Mouse (Mus musculus): ENCODE measurements around the gene Paqr5. TPM values are rescaled to one million over a fixed set of nuclear protein-coding genes. Genes with fewer than 3 reads are reported as not detected.

The Paqr5 gene
- total RNA-seq, 1 experiment = 0.27 TPM

DNA sequence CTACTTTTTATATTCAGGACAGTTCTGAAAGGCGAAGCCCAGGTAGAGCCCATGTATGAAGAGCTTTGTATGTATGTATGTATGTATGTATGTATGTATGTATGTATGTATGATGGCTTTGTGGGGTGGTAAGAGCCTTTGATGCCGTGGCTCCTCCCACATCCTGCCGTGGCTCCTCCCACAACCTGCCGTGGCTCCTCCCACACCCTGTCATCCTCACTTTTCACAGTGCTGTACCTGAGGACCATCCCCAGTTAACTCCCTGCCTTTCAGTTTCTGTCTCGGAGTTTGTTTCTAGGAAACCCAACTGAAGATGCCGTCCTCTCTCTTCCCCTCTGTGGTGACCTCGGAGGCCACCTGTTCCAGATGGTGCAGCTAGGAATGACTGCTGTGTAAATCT is 40.6 kb downstream of the Paqr5 start:
- no peak for TF ChIP-seq ZNF384 (IDR thresholded peaks at IDR 0.05; ENCODE audit: low read depth, low read length)
- no peaks in the 10 kb centered on the region for H3K9me3 ChIP-seq (ENCODE audit: control insufficient read depth, insufficient read depth, low read depth, low read length)
- in situ Hi-C loops (cut with MboI; ENCODE audit: low sequenced_read_pairs in 2 of 2, unreplicated experiment in 2 of 2) = no loop called here

GRCm38 (mm10) chr9:61985183-61985863 is 41.3 kb downstream of the Paqr5 start:
- Histone ChIP-seq H3K36me3 (ENCODE audit: control insufficient read depth, insufficient read depth, low read length, poor library complexity, severe bottlenecking) (no peaks in the 10 kb centered on the region), H3K9ac (ENCODE audit: insufficient read depth, low read depth, low read length, poor library complexity, severe bottlenecking) (no peak overlapping the region), H3K4me1 (ENCODE audit: control insufficient read depth in 2 of 2, insufficient read depth in 2 of 2, low read length in 2 of 2, poor library complexity in 1 of 2) (no peaks in the 10 kb centered on the region), H3K27ac (ENCODE audit: insufficient read depth, low read depth, low read length, poor library complexity, severe bottlenecking) (no peak overlapping the region), H3K4me3 (ENCODE audit: insufficient read depth in 1 of 2, low read depth in 1 of 2, low read length in 2 of 2, poor library complexity in 1 of 2, severe bottlenecking in 1 of 2) (no peak overlapping the region), H3K9me3 (ENCODE audit: control insufficient read depth, insufficient read depth, low read depth, low read length) (no peaks in the 10 kb centered on the region)
- in situ Hi-C loops (cut with MboI; ENCODE audit: low sequenced_read_pairs in 2 of 2, unreplicated experiment in 2 of 2) = no loop called here
- no peak for TF ChIP-seq ZNF384 (IDR thresholded peaks at IDR 0.05; ENCODE audit: low read depth, low read length)
- TF ChIP-seq ZC3H11A (IDR thresholded peaks at IDR 0.05; ENCODE audit: borderline replicate concordance, low read depth, low read length) = no peak
- TF ChIP-seq MAFK (IDR thresholded peaks at IDR 0.05; ENCODE audit: insufficient read depth, low read depth, low read length) = no peak
- no peak for TF ChIP-seq HCFC1 (IDR thresholded peaks at IDR 0.05; ENCODE audit: borderline replicate concordance, insufficient read depth, low read length)
- no peak for DNase-seq (ENCODE audit: low read depth, low spot score)

More for the DNA sequence above, 40.6 kb downstream of the Paqr5 start:
- Histone ChIP-seq H3K9ac (ENCODE audit: insufficient read depth, low read depth, low read length, poor library complexity, severe bottlenecking) (no peak overlapping the region), H3K36me3 (ENCODE audit: control insufficient read depth, insufficient read depth, low read length, poor library complexity, severe bottlenecking) (no peaks in the 10 kb centered on the region), H3K27ac (ENCODE audit: insufficient read depth, low read depth, low read length, poor library complexity, severe bottlenecking) (no peak overlapping the region), H3K4me1 (ENCODE audit: control insufficient read depth in 2 of 2, insufficient read depth in 2 of 2, low read length in 2 of 2, poor library complexity in 1 of 2) (no peaks in the 10 kb centered on the region), H3K4me3 (ENCODE audit: insufficient read depth in 1 of 2, low read depth in 1 of 2, low read length in 2 of 2, poor library complexity in 1 of 2, severe bottlenecking in 1 of 2) (no peak overlapping the region)
- DNase-seq (ENCODE audit: low read depth, low spot score) = no peak

DNA sequence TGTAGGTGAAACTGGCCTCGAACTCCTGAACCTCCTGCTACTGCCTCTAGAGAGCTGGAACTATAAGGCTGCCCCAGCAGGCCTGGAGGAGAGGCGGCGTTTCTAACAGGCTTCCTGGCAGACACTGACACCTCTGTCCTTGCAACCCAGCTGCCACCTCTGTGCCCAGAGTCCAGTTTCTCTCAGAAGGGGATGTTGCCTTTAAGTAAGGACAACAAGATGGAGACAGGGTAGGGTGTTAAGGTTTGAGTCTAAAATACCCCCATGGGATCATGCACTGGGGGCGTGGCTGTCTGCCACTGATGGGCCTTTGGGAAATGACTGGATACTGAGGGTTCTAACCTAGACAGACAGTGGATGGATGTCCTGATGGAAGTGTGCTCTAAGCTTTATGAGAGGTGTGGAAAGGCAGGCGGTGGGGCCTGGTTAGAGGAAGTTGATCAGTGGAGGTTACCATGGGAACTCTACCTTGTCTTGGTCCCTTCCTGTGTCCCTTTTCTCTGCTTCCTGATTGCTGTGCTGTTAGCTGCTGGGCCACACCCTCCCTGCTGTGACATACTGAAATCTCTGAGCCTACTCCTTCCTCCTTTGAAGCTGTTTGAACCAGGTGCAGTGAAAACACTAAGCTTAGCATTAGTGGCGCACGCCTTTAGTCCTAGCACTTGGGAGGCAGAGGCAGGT is 43.6 kb downstream of the Paqr5 start:
- no peak overlapping the region for H3K4me3 ChIP-seq (ENCODE audit: insufficient read depth in 1 of 2, low read depth in 1 of 2, low read length in 2 of 2, poor library complexity in 1 of 2, severe bottlenecking in 1 of 2)
- no peaks in the 10 kb centered on the region for H3K36me3 ChIP-seq (ENCODE audit: control insufficient read depth, insufficient read depth, low read length, poor library complexity, severe bottlenecking)
- H3K9me3 ChIP-seq (ENCODE audit: control insufficient read depth, insufficient read depth, low read depth, low read length) = no peaks in the 10 kb centered on the region
- DNase-seq (ENCODE audit: low read depth, low spot score) = no peak
- no peak overlapping the region for H3K9ac ChIP-seq (ENCODE audit: insufficient read depth, low read depth, low read length, poor library complexity, severe bottlenecking)
- in situ Hi-C loops (cut with MboI; ENCODE audit: low sequenced_read_pairs in 2 of 2, unreplicated experiment in 2 of 2) = no loop called here
- TF ChIP-seq MAFK (IDR thresholded peaks at IDR 0.05; ENCODE audit: insufficient read depth, low read depth, low read length) (no peak), ZC3H11A (IDR thresholded peaks at IDR 0.05; ENCODE audit: borderline replicate concordance, low read depth, low read length) (no peak), HCFC1 (IDR thresholded peaks at IDR 0.05; ENCODE audit: borderline replicate concordance, insufficient read depth, low read length) (no peak), CHD2 (IDR thresholded peaks at IDR 0.05; ENCODE audit: low read depth, low read length) (no peak), ZNF384 (IDR thresholded peaks at IDR 0.05; ENCODE audit: low read depth, low read length) (no peak)
- no peak overlapping the region for H3K27ac ChIP-seq (ENCODE audit: insufficient read depth, low read depth, low read length, poor library complexity, severe bottlenecking)
- no peaks in the 10 kb centered on the region for H3K4me1 ChIP-seq (ENCODE audit: control insufficient read depth in 2 of 2, insufficient read depth in 2 of 2, low read length in 2 of 2, poor library complexity in 1 of 2)

DNA sequence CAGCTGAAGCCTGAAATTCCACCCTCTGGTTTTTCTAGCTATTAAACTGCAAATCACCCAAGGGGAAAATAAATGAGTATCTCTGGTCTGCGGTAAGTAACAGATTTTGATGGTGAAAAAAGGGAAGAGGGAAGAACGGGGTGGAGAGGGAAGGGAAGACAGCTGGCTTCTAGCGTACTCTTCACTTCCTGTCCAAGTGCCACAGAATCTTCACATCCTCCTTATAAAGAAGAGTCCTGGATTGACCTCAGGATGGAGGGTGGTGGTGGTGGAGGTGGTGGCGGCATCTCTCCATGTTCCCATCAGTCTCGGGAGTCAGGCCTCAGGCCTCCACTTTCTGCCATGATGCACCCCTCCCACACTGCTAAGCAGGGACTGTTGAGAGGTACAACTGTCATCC is 44.8 kb downstream of the Paqr5 start:
- DNase-seq (ENCODE audit: low read depth, low spot score) = no peak
- Histone ChIP-seq H3K9ac (ENCODE audit: insufficient read depth, low read depth, low read length, poor library complexity, severe bottlenecking) (no peak overlapping the region), H3K27ac (ENCODE audit: insufficient read depth, low read depth, low read length, poor library complexity, severe bottlenecking) (no peak overlapping the region), H3K4me1 (ENCODE audit: control insufficient read depth in 2 of 2, insufficient read depth in 2 of 2, low read length in 2 of 2, poor library complexity in 1 of 2) (no peaks in the 10 kb centered on the region), H3K9me3 (ENCODE audit: control insufficient read depth, insufficient read depth, low read depth, low read length) (no peaks in the 10 kb centered on the region), H3K4me3 (ENCODE audit: insufficient read depth in 1 of 2, low read depth in 1 of 2, low read length in 2 of 2, poor library complexity in 1 of 2, severe bottlenecking in 1 of 2) (no peak overlapping the region), H3K36me3 (ENCODE audit: control insufficient read depth, insufficient read depth, low read length, poor library complexity, severe bottlenecking) (no peaks in the 10 kb centered on the region)
- in situ Hi-C loops (cut with MboI; ENCODE audit: low sequenced_read_pairs in 2 of 2, unreplicated experiment in 2 of 2) = no loop called here
- TF ChIP-seq ZC3H11A (IDR thresholded peaks at IDR 0.05; ENCODE audit: borderline replicate concordance, low read depth, low read length) (no peak), CHD2 (IDR thresholded peaks at IDR 0.05; ENCODE audit: low read depth, low read length) (no peak), HCFC1 (IDR thresholded peaks at IDR 0.05; ENCODE audit: borderline replicate concordance, insufficient read depth, low read length) (no peak), MAFK (IDR thresholded peaks at IDR 0.05; ENCODE audit: insufficient read depth, low read depth, low read length) (no peak), ZNF384 (IDR thresholded peaks at IDR 0.05; ENCODE audit: low read depth, low read length) (no peak)
